Mouse (Mus musculus) liver, adult 2 months (tissue): ENCODE data around the gene Rnf185. TPM values are rescaled to one million over a fixed set of nuclear protein-coding genes. Genes with fewer than 3 reads are reported as not detected.

Source experiments
- DNase-seq: peaks from one replicate; pipeline ENCODE4 v3.0.0-alpha.2; 2011; ENCODE audit warnings: low read depth, low spot score; ENCODE audit errors: extremely low read depth
- H3K27ac ChIP-seq: fragments of 200-500 bp; replicated peaks from 2 replicates; pipeline ENCODE4 v1.5.1; 2012; ENCODE audit warnings: low read depth, mild to moderate bottlenecking, control low read depth, inconsistent platforms, low read length; ENCODE audit not compliant: insufficient read depth
- H3K27me3 ChIP-seq: fragments of 200-500 bp; 2 replicates; pipeline ENCODE4 v1.6.1; 2012; ENCODE audit warnings: mild to moderate bottlenecking, moderate library complexity, low read length, inconsistent platforms; ENCODE audit not compliant: control insufficient read depth, insufficient read depth
- H3K36me3 ChIP-seq: fragments of 200-500 bp; 2 replicates; pipeline ENCODE4 v1.6.1; 2012; ENCODE audit warnings: low read length, inconsistent platforms; ENCODE audit not compliant: control insufficient read depth, insufficient read depth
- H3K4me1 ChIP-seq: fragments of 200-500 bp; 2 replicates; pipeline ENCODE4 v1.6.1; 2011; ENCODE audit warnings: low read length; ENCODE audit not compliant: control insufficient read depth, insufficient read depth
- H3K4me3 ChIP-seq: fragments of 200-500 bp; 2 replicates; pipeline ENCODE4 v1.5.1; 2011; ENCODE audit warnings: low read depth, mild to moderate bottlenecking, control low read depth, low read length, moderate library complexity; ENCODE audit not compliant: insufficient read depth
- H3K79me2 ChIP-seq: fragments of 200-500 bp; 2 replicates; pipeline ENCODE4 v1.6.1; 2012; ENCODE audit warnings: inconsistent platforms, mild to moderate bottlenecking, low read length, moderate library complexity; ENCODE audit not compliant: control insufficient read depth, insufficient read depth
- H3K9ac ChIP-seq: fragments of 200-500 bp; 2 replicates; pipeline ENCODE4 v1.6.1; 2012; ENCODE audit warnings: low read depth, mild to moderate bottlenecking, control low read depth, inconsistent platforms, low read length
- CTCF ChIP-seq: fragments of 200-500 bp; IDR thresholded peaks from 2 replicates; pipeline ENCODE4 v1.5.1; 2011; ENCODE audit warnings: low read depth, low read length, control low read depth
- POLR2A ChIP-seq: fragments of 200-500 bp; IDR thresholded peaks from 2 replicates; pipeline ENCODE4 v1.6.1; 2011; ENCODE audit warnings: low read length, control low read depth; ENCODE audit not compliant: insufficient read depth; ENCODE audit errors: extremely low read depth
- WGBS: fragments of 180-500 bp; shearing (Covaris S2); methylation state at CpG from one replicate; pipeline ENCODE4 v1.1.7; 2018; 5-methylcytosine and 5-hydroxymethylcytosine counted together
- polyA plus RNA-seq: library from polyadenylated mRNA; depleted of rRNA; stranded (reverse); fragments of >200 nt; gene quantifications from 2 replicates; pipeline ENCODE4 v1.2.3, GENCODE M21; 2012
- total RNA-seq: library from RNA; depleted of rRNA; stranded (reverse); fragments of >200 nt; gene quantifications from 2 replicates; pipeline ENCODE4 v1.2.3, GENCODE M21; 2014

Gene Rnf185
- total and polyA plus RNA-seq, 2 experiments: 11.2 to 33.3 TPM

- no peak for TF ChIP-seq POLR2A
- TF ChIP-seq CTCF: no peak
Measured at GRCm38 (mm10) chr11:3374741-3375140, 77.4 kb downstream of the Rnf185 start.

DNA sequence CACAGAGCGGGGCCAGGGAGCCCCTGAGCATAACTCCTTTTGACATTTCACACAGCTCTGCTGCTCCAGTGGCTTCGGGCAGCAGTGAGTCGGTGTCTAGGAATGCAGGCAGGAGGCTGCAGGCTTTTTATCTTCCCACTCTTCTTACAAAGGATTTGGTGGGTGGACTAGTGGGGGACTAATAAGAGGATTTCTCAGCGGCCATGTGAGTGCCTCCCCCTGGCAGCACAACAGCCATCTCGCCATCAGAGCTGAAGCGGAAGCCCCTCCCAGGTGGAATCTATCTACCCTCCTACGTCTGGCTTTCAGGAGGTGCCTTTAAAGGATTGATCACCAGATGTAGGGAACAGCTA is 77.9 kb downstream of the Rnf185 start:
- H3K27ac ChIP-seq: no peak overlapping the region
- peaks cover 6% of the 10 kb centered on the region; the same call in 1 of the 2 replicates for H3K4me1 ChIP-seq
- no peaks in the 10 kb centered on the region for H3K36me3 ChIP-seq
- H3K79me2 ChIP-seq: no peaks in the 10 kb centered on the region
- DNase-seq: no peak
- TF ChIP-seq CTCF: no peak
- no peak for TF ChIP-seq POLR2A
- no peak overlapping the region for H3K9ac ChIP-seq
- no peaks in the 10 kb centered on the region for H3K27me3 ChIP-seq
- 77% methylated on average over 7 of the region's 7 CpGs for WGBS
- H3K4me3 ChIP-seq: no peak overlapping the region

More at GRCm38 (mm10) chr11:3374741-3375140, 77.4 kb downstream of the Rnf185 start:
- no peaks in the 10 kb centered on the region for H3K36me3 ChIP-seq
- peaks cover 6% of the 10 kb centered on the region; the same call in 1 of the 2 replicates for H3K4me1 ChIP-seq
- no peak overlapping the region for H3K4me3 ChIP-seq
- no peak overlapping the region for H3K9ac ChIP-seq
- no peak for DNase-seq
- WGBS: 83% methylated on average over 12 of the region's 12 CpGs
- H3K27me3 ChIP-seq: no peaks in the 10 kb centered on the region
- no peaks in the 10 kb centered on the region for H3K79me2 ChIP-seq
- no peak overlapping the region for H3K27ac ChIP-seq

DNA sequence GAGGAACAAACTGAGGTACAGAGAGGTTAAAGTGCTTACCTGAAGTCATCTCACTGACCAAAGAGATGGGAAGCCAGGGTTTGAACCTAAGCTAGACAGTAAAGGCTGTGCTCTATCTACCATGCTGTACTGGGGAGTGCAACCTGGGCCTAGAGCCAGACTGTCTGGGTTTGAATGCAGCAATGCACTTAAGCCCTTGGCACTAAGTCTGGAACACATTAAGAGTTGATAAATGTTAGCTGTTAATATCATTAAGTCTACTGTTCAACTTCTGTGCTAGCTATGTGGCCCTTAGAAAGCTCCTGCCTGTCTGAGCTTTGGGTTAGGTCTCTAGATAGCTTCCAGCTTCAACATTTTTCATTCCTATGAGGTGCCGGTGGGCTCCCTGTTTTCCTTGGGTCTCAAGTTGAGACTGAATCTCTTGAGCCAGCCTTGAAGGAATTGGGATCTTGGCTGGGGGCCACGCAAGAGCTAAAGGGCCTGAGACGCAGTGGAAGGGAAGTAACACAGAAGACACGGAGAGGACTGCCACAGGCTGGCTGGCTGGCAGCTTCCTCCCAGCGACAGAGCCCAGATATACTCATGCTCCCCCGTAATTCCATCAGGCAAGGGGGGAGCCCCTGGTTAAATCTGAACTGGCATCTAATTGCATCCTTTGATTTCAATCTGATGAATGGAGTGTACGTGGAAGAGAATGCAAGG is 78.4 kb downstream of the Rnf185 start:
- Histone ChIP-seq H3K4me3 (no peak overlapping the region), H3K9ac (no peak overlapping the region), H3K4me1 (peaks cover 6% of the 10 kb centered on the region; the same call in 1 of the 2 replicates), H3K79me2 (no peaks in the 10 kb centered on the region), H3K27ac (no peak overlapping the region), H3K27me3 (no peaks in the 10 kb centered on the region), H3K36me3 (no peaks in the 10 kb centered on the region)
- TF ChIP-seq CTCF (no peak), POLR2A (no peak)
- WGBS: 73% methylated on average over 7 of the region's 7 CpGs
- DNase-seq: no peak

DNA sequence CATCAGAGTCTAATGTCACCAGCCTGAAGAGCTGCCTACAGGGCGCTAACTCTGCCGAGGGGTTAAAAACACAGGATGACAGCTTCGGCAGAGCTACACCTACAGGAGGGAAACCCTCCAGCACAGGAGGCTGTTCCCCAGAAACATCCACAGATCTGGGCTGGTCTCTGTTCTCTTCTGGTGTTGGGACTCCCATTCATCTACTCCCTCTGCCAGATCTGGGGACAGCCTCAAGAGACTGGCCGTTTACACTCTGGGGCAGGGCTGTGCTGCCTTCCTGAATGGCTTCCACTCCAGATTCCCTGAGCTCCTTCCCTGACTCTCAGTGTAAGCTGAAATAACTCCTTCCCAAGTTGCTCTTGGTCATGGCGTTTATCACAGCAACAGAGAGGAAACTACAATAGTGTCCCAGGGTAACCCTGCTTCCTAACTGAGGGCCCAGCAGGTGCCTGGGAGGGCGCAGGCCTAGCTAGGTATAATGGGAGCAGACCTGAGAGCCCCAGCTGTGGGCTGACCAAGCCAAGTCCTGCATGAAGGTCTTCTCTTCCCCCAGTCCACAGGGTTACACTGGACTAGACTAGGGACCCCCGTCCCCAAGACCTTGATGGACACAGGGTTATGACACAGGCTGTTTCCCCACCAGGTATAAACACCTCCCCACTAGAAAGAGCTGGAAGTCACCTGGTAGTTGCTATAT is 80.4 kb downstream of the Rnf185 start:
- peak overlapping the region; percentile 57 for H3K9ac ChIP-seq
- TF ChIP-seq CTCF (no peak), POLR2A (no peak)
- no peak for DNase-seq

DNA sequence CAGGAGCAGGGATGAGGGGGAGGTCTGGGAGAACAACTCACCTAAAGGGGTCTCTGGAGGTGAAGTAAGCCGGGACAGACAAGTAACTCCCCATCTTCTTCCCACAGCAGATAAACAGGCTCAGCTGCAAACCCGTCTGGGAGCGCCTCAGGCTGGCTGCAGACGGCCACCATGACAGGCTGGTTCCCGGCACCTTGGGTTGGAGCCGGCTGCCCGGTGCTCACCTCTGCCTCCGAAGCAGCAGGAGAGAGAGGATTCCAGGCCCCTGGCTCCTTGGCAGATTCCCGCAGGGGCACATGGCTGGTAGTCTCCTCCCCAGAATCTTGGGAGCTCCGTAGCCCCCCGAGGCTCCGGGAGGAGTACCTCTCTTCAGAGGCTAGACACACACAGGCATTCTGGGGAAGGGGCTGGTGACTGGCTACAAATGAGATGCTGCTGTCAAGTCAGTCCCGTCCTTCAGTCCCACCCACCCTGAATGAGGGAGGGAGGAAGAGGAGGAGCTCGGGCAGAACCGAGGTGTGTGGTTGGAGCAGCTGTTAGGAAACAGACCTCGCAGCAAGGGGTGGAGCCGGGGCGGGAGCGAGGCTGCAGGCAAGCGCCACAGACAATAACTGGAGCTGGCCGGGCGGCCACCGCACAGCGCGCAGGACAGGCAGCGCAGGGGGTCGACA is 81.1 kb downstream of the Rnf185 start:
- no peaks in the 10 kb centered on the region for H3K79me2 ChIP-seq
- no peaks in the 10 kb centered on the region for H3K27me3 ChIP-seq
- peak overlapping the region; percentile 57 for H3K9ac ChIP-seq
- peak overlapping the region; percentile 45 for H3K4me3 ChIP-seq
- H3K36me3 ChIP-seq: no peaks in the 10 kb centered on the region
- H3K27ac ChIP-seq: no peak overlapping the region
- peaks cover 6% of the 10 kb centered on the region; the same call in 1 of the 2 replicates for H3K4me1 ChIP-seq
- DNase-seq: peak; percentile 66
- WGBS: 15% methylated on average over 27 of the region's 27 CpGs
- no peak for TF ChIP-seq CTCF
- no peak for TF ChIP-seq POLR2A

More for the DNA sequence above, 80.4 kb downstream of the Rnf185 start:
- Histone ChIP-seq H3K4me1 (peaks cover 6% of the 10 kb centered on the region; the same call in 1 of the 2 replicates), H3K27me3 (no peaks in the 10 kb centered on the region), H3K79me2 (no peaks in the 10 kb centered on the region), H3K4me3 (peak overlapping the region; percentile 45), H3K36me3 (no peaks in the 10 kb centered on the region), H3K27ac (no peak overlapping the region)
- 31% methylated on average over 7 of the region's 7 CpGs for WGBS
